In genomic region chr4:87695811-87696210, GRCm38 (mm10) we compare ENCODE assay signal across 13 mouse cellular contexts.
"Had no signal": no experiment of that assay in that cellular context is flagged by ENCODE, and none has a peak within 500 bp of the region (broad histone marks: within the 10 kb centered on the region; RNA-seq: fewer than 3 reads in every experiment).

No protein-coding gene starts in this region.

- ATAC-seq: lung, postnatal 0 days; midbrain, embryonic 13.5 days had no signal

- H3K27me3 ChIP-seq: liver, embryonic 15.5 days; midbrain, embryonic 13.5 days; neural tube, embryonic 12.5 days had no signal

- H3K4me1 ChIP-seq: liver, embryonic 15.5 days had no signal

- H3K4me3 ChIP-seq: layer of hippocampus, adult 2 months; limb, embryonic 10.5 days; liver, embryonic 15.5 days; midbrain, embryonic 13.5 days; neural tube, embryonic 12.5 days had no signal

- H3K4me2 ChIP-seq: liver, embryonic 11.5 days; liver, embryonic 15.5 days; midbrain, embryonic 13.5 days; neural tube, embryonic 12.5 days had no signal

- H3K9me3 ChIP-seq: limb, embryonic 10.5 days; liver, embryonic 15.5 days; midbrain, embryonic 13.5 days; neural tube, embryonic 12.5 days had no signal

- H3K9ac ChIP-seq: liver, embryonic 15.5 days; midbrain, embryonic 13.5 days; neural tube, embryonic 12.5 days had no signal

- DNase-seq: kidney, postnatal 10 days; kidney, postnatal 4 days; lung, adult 2 months; lung, postnatal 36 days; thymus, postnatal 4 days had no signal

- H3K36me3 ChIP-seq: limb, embryonic 10.5 days; liver, embryonic 15.5 days; midbrain, embryonic 13.5 days; neural tube, embryonic 12.5 days had no signal

- H3K27ac ChIP-seq: layer of hippocampus, adult 2 months; limb, embryonic 10.5 days; liver, embryonic 15.5 days; midbrain, embryonic 13.5 days; neural tube, embryonic 12.5 days; stomach, postnatal 0 days had no signal
